Mouse (Mus musculus) cerebellum, adult 11 months (tissue): ENCODE data around the gene Ccdc185.
A peak's percentile ranks its signal among the peaks of the same experiment; 100 is the strongest.

Experiments used
- DNase-seq: peaks from one replicate; pipeline ENCODE4 v3.0.0; 2022

Gene Ccdc185

DNA sequence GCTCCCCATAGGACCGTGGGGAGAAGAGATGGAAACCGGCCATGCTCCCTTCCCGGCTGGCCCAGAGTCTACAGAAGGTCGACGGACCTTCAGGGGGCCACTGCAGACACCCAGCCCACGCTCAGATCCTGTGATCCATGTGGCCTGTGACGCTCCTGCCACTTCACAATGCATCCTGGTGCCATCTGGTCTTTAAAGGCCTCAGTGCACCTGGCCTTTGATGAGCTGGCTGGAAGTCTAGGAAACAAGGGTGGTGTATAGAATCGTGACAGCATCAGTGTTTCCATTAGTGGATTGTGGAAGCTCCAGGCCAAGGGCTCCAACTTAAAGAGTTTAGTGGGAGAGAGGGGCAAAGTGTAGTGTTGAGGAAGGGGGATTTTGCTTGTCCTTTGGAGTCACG, at the start of gene Ccdc185:
Gene Ccdc185 (minus strand): TSS at position 101 of the 400 bp plus-strand sequence.
- DNase-seq, result no peak

DNA sequence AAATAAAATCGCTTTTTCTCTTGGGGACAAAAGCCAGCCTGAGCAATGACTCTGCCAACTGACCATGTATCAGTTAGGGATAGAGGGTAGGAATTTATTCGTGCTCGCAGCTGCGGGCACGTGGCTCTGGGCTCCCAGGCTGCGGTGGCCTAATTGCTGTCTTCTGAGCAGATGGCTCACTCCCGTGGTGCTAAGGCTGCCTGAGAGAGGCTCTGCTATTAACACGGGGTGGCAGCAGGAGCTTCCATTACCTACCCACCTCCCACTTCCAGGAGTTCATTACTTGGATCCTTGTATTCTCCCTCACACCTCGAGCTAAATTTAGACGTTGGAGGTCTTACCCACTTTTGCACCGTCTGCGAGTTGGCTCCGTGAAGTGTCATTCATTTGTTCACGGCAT, 48.1 kb upstream of the Ccdc185 start:
- DNase-seq, result peak; percentile 58

- no peak for DNase-seq
Measured at GRCm38 (mm10) chr1:182794628-182795027, 45.6 kb upstream of the Ccdc185 start.

DNA sequence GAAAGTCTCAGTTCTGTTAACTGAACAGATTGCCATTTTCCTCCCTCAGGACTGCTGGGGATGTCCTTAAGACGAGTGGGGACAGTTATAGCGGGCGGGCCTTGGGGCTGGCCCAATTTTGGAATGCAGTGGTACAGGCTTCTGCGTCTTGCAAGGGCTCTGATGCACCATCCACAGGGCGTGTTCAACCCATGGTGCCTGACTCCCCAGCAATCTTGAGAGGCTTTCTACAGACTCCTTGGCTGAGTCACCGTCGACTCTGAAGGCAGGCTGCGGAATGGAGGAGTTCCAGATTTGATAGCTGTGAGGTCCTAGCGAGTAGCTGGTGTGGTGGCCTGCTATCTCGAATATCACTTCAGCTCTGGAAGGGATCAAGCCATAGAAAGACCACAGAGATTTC, 45.2 kb upstream of the Ccdc185 start:
- DNase-seq, result no peak

GRCm38 (mm10) chr1:182792521-182793071, 43.6 kb upstream of the Ccdc185 start:
- peak; percentile 40 for DNase-seq

- DNase-seq, result no peak
Measured at GRCm38 (mm10) chr1:182788896-182789295, 39.9 kb upstream of the Ccdc185 start.

- DNase-seq, result no peak
Measured at GRCm38 (mm10) chr1:182787030-182787429, 38.0 kb upstream of the Ccdc185 start.

GRCm38 (mm10) chr1:182785504-182785903, 36.5 kb upstream of the Ccdc185 start:
- no peak for DNase-seq

- DNase-seq, result peak; percentile 34
Measured at GRCm38 (mm10) chr1:182784784-182785183, 35.8 kb upstream of the Ccdc185 start.

GRCm38 (mm10) chr1:182783774-182784173, 34.8 kb upstream of the Ccdc185 start:
- DNase-seq, result no peak

- DNase-seq, result no peak
Measured at GRCm38 (mm10) chr1:182779024-182779520, 30.1 kb upstream of the Ccdc185 start.

DNA sequence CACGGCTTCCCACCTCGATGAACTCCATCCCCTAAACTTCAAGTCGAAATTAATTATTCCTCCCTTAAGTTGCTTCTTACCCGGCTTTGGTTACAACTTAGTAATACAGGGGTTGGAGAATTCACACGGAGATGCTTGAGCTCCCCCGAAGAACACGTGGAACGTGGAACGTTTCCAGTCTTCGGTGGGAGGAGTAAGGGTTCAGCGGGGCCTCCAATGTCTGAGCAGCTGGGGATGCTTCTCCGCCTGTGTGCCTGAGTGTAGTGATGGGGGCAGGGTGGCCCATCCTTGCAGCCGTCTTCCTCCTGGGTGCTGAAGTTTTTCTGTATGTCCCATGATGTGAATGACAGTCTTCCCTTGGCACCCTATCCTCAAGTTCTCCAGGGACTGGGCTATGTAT, 29.2 kb upstream of the Ccdc185 start:
- no peak for DNase-seq

- DNase-seq, result peak; percentile 20
Measured at GRCm38 (mm10) chr1:182776749-182777410, 27.9 kb upstream of the Ccdc185 start.

GRCm38 (mm10) chr1:182775576-182775975, 26.6 kb upstream of the Ccdc185 start:
- no peak for DNase-seq

DNA sequence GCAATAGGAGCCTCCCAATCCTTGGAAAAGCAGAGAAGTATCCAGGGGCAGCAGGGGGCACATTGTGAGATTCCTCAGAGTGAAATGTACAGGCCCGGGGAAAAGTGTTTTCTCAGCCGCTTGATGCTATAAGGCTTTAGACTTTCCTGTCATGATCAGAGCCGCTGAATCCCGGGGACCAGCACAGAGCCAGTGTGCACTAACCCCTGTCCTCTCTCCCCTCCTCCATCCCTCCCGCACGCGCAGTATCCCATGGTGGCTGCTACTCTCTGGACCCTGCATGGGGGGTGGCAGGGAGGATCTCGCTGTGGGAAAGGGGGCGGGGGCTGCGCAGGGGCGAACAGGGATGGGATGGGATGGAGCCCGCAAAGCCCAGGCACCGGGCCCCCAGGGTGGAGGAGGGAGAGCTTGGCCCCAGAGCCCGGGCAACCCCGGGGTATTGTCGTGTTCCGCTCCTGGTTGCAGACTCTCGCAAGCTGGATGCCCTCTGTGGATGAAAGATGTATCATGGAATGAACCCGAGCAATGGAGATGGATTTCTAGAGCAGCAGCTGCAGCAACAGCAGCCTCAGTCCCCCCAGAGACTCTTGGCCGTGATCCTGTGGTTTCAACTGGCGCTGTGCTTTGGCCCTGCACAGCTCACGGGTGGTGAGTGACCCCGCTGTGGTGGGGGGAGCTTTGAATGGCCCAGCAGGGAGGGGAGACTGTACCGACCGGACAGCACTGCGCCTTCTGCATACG, 15.7 kb upstream of the Ccdc185 start:
- DNase-seq, result peak; percentile 35

DNA sequence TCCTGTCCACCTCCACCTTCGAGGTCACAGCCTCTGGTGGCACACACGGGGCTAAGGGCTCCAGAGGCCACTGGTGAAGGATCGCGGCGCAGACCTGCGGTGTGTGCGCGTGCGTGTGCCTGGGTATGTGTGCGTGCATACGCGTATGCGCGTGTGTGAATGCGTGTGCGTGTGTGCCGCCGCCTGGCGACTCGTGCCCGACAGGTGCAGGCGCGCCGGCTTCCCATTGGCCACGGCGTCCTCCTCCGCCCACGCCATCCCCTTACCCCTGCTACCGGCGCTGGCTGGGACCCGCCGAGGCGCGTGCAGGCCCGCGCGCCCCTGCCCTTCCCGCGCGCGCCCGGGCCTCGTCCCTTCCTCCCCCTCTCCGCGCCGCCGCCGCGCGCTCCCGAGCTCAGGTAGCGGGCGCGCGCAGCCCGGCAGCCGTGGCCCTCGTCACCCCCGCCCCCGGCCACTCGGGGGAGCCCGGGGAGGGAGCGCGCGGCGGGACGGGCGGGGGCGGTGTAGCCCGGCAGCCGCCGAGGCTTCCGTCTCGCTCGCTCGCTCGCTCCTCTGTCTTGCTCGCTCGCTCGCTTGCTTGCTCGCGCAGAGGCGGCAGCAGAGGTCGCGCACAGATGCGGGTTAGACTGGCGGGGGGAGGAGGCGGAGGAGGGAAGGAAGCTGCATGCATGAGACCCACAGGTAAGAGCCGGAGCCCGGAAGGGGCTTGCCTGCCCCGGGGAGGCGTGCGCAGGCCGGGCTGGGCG, 14.9 kb upstream of the Ccdc185 start, which contains the start of gene Susd4:
Gene Susd4 (plus strand): TSS at position 145 of the 746 bp plus-strand sequence.
- peak; percentile 85 for DNase-seq

GRCm38 (mm10) chr1:182763191-182763715, 14.3 kb upstream of the Ccdc185 start:
- no peak for DNase-seq

DNA sequence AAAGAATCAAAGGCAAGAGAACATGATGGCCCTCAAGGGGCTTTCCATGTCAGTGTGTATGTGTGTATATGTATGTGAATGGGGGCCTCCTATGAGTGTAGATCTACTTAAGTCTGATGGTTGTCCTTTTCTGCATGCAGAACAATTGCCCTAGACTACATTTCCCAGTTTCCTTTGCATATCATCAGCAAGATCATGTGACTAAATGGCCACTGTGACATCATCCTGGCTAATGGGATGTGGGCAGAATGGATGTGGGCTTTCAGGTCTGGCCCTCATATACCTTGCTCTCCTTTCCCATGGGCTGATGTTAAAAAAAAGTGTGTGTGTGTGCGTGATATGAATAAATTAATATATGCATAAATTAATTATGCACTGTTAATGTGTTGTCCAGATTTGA, 9.8 kb upstream of the Ccdc185 start:
- no peak for DNase-seq

DNA sequence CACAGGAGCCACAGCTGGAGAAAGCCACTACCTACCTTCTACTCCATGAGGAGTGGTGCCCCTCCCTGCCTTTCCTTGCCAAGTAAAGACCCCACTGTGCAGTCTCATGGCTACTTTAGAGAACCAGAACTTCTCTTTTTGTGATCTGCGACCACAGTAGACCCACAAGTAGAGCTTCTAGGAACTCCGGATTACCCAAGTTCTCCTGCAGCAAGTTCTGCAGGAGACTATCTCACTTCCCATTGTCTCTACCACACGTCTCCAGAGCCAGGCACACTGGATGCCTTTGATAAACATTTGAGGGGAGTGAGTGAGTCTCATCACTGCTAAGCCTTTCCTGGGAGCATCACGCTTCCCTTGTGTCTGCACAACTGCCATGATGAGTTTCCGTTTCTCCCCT, 5.9 kb upstream of the Ccdc185 start:
- no peak for DNase-seq

DNA sequence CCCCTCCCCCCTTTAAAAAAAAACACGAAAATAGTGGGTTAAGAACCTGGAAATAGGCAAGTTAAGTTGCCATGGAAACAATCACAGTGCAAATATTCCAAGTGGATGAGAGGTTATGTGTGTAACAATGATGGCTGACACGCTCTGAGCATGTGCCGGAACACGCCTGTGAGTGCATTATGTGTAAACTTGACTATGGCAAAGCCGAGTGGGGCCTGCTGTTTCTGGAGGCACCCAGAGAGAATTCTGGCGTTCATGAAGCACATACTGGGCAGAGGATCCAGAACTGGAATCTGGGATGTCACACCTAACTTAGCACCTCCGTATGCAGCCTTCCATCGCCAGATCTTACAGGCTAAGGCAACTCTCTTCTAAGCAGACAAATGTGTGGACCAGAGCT, 4.7 kb upstream of the Ccdc185 start:
- DNase-seq, result no peak

DNA sequence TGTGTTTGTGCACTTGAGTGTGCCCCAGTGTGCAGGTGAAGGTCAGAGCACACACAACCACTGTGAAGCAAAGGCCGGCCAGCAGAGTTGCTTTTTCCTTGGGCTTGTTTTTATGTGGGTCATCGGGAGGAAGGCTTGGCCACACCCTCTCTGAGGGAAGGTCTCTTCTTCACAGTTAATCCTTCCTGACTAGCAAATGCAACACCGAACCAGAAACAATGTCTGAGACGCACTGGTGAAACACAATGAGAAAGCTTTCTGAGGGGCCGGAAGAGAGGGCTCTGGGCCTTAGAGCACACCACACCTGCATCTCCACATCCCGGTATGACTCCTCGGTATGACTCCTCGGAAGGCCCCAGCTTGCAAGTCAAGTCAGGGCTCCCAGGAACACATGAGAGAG, 2.3 kb upstream of the Ccdc185 start:
- DNase-seq, result no peak

DNA sequence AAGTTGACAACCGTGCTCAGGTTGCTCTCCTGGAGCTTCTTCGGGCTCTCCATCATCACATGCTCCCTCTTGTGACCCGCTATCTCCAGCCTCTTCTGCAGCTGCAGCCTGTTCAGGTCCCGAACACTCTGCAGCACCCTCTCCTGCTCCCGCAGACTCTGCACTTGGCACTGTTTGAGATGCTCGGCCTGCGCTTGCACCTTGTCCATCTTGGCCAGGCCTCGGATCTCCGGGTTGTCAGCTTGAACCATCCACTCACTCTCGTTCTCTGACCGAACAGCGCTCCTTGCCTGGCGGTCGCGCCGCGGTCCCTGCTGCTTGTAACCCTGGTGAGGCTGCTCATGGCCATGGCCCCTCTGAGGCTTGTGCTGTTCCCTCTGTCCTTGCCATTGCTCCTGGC, 1.1 kb downstream of the Ccdc185 start:
- no peak for DNase-seq

DNA sequence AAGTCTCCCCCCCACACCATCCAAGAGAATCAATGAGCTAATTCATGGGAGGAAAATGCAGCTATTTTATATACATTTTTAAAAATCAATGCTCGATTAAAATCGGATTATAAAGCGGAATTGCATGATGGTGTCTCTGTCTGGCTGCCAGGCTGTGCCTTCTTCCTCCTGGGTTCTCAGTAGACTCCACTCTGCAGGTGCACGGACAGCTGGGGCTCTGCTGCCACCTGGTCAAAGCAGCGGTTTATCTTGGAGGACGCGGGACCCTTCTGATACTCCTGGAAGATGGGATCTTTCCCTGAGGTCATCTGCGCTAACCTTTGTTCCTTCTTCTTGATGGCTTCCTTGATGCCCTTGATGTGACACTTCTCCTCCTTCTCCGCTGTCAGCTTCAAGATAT, 1.9 kb downstream of the Ccdc185 start:
- DNase-seq, result no peak
